ENCODE assay signal across 20 mouse cellular contexts in genomic region chr16:37647936-37648335, GRCm38 (mm10). TPM values are rescaled to one million over a fixed set of nuclear protein-coding genes. Genes with fewer than 3 reads are reported as not detected.
A peak's percentile ranks its signal among the peaks of the same experiment; 100 is the strongest.
DNase-seq lines count a peak whose midpoint lies in the region; ATAC-seq and TF ChIP-seq lines count a peak whose summit lies in the region.
"Had no signal": no experiment of that assay in that cellular context is flagged by ENCODE, and none has a peak within 500 bp of the region (broad histone marks: within the 10 kb centered on the region; RNA-seq: fewer than 3 reads in every experiment).

No protein-coding gene starts in this region.

- WGBS in kidney, adult 2 months, result 86% methylated on average over 8 of the region's 8 CpGs
- 91% methylated on average over 8 of the region's 8 CpGs for WGBS in kidney, embryonic 15.5 days

- H3K4me1 ChIP-seq in kidney, adult 2 months (ENCODE audit: control insufficient read depth, insufficient read depth, low read length), result peaks cover 40% of the 10 kb centered on the region
- H3K4me1 ChIP-seq in kidney, embryonic 15.5 days, result peaks cover 15% of the 10 kb centered on the region

- no peak for TF ChIP-seq POLR2A in kidney, adult 2 months (IDR thresholded peaks at IDR 0.05; ENCODE audit: low read depth, low read length)

- no peak for ATAC-seq in kidney, embryonic 15.5 days (replicated peaks; ENCODE audit: low FRiP score)
- ATAC-seq: forebrain, embryonic 13.5 days; forebrain, embryonic 15.5 days had no signal

- peaks cover 10% of the 10 kb centered on the region for H3K36me3 ChIP-seq in kidney, adult 2 months (ENCODE audit: control insufficient read depth, insufficient read depth, low read length)
- H3K36me3 ChIP-seq in kidney, embryonic 15.5 days, result peaks cover 42% of the 10 kb centered on the region

- no peaks in the 10 kb centered on the region for H3K9me3 ChIP-seq in kidney, embryonic 15.5 days (replicated peaks)
- H3K9me3 ChIP-seq: embryonic facial prominence, embryonic 10.5 days; embryonic facial prominence, embryonic 12.5 days; forebrain, embryonic 13.5 days; forebrain, embryonic 15.5 days had no signal

- no peaks in the 10 kb centered on the region for H3K27me3 ChIP-seq in kidney, adult 2 months (replicated peaks; ENCODE audit: control insufficient read depth, insufficient read depth, low read length)
- H3K27me3 ChIP-seq in kidney, embryonic 15.5 days, result no peaks in the 10 kb centered on the region
- H3K27me3 ChIP-seq: embryonic facial prominence, embryonic 12.5 days; forebrain, embryonic 13.5 days; forebrain, embryonic 15.5 days had no signal

- DNase-seq in heart, adult 11 months, result peak; percentile 75
- no peak for DNase-seq in heart, postnatal 14 days
- DNase-seq in kidney, adult 2 months, result no peak
- no peak for DNase-seq in left cerebral cortex, adult 2 months (ENCODE audit: extremely low spot score in 1 of 2, low spot score in 2 of 2)
- no peak for DNase-seq in left cerebral cortex, postnatal 4 days
- DNase-seq in ovary, postnatal 14 days (ENCODE audit: low spot score), result no peak
- DNase-seq: adrenal gland, adult 2 months; adrenal gland, postnatal 10 days; adrenal gland, postnatal 25 days; cerebellum, adult 11 months; cerebellum, adult 18-20 months; cerebellum, adult 8-10 months; cerebellum, adult 9-11 months; cerebellum, postnatal 14 days; cerebellum, postnatal 36 days had no signal

- no peak for TF ChIP-seq CTCF in kidney, adult 2 months (conservative IDR thresholded peaks at IDR 0.05; ENCODE audit: insufficient read depth, insufficient read length, low read depth, low read length)
- TF ChIP-seq CTCF in left cerebral cortex, adult 2 months (IDR thresholded peaks at IDR 0.05), result no peak

- peak overlapping the region; percentile 41 for H3K27ac ChIP-seq in kidney, adult 2 months (ENCODE audit: insufficient read depth, low read depth, low read length)
- no peak overlapping the region for H3K27ac ChIP-seq in kidney, embryonic 15.5 days
- H3K27ac ChIP-seq in left cerebral cortex, adult 2 months, result peak overlapping the region; percentile 66; the same call in 1 of the 2 replicates
- H3K27ac ChIP-seq: embryonic facial prominence, embryonic 10.5 days; embryonic facial prominence, embryonic 12.5 days; forebrain, embryonic 13.5 days; forebrain, embryonic 15.5 days had no signal

- H3K4me2 ChIP-seq in kidney, embryonic 15.5 days, result no peak overlapping the region
- H3K4me2 ChIP-seq: embryonic facial prominence, embryonic 12.5 days; forebrain, embryonic 13.5 days; forebrain, embryonic 15.5 days had no signal

- intact Hi-C loops in heart, postnatal 14 days (cut with DNase I), result no loop called here
- intact Hi-C loops in left cerebral cortex, adult 2 months (cut with DNase I), result no loop called here
- intact Hi-C loops in left cerebral cortex, postnatal 4 days (cut with DNase I), result no loop called here

- no peak overlapping the region for H3K4me3 ChIP-seq in kidney, adult 2 months (ENCODE audit: insufficient read depth, low read depth, low read length)
- H3K4me3 ChIP-seq in kidney, embryonic 15.5 days (replicated peaks), result no peak overlapping the region
- no peak overlapping the region for H3K4me3 ChIP-seq in left cerebral cortex, adult 2 months
- H3K4me3 ChIP-seq: embryonic facial prominence, embryonic 10.5 days; embryonic facial prominence, embryonic 12.5 days; forebrain, embryonic 13.5 days; forebrain, embryonic 15.5 days had no signal

- no peak overlapping the region for H3K9ac ChIP-seq in kidney, embryonic 15.5 days
- H3K9ac ChIP-seq: embryonic facial prominence, embryonic 12.5 days; forebrain, embryonic 13.5 days; forebrain, embryonic 15.5 days had no signal

RNA-seq across cellular contexts. Expression of gene Ndufb4, which starts 6.3 kb away (rescaled TPM):
- total RNA-seq in heart, postnatal 14 days (2021), result 100 to 1,000 TPM; 124 to 140 TPM
- 131 and 178 TPM in 2 replicates for polyA plus RNA-seq in kidney, adult 2 months (2012; rRNA removed)
- 57.1 and 74.5 TPM in 2 replicates for polyA plus RNA-seq in kidney, embryonic 15.5 days (2015; fragmentation: Nextera tagmentation; extraction: Ambion mirVana)
- 10 to 100 TPM; 68.5 to 69.7 TPM for total RNA-seq in left cerebral cortex, adult 2 months (2021)
- 10 to 100 TPM; 64.8 to 76.0 TPM for total RNA-seq in left cerebral cortex, postnatal 4 days (2021)
